Mouse (Mus musculus): ENCODE data around the gene Tns3.
A peak's percentile ranks its signal among the peaks of the same experiment; 100 is the strongest.

Gene Tns3

GRCm38 (mm10) chr11:8664393-8664743 is at the start of gene Tns3:
Gene Tns3 (minus strand): TSS chr11:8664535.
- DNase-seq, result peak; percentile 64 to 77

- DNase-seq, result no peak
These were observed 42.1 kb upstream of the Tns3 start for GRCm38 (mm10) chr11:8706246-8707041.

GRCm38 (mm10) chr11:8705156-8705555 is 40.8 kb upstream of the Tns3 start:
- DNase-seq, result no peak

- no peak for DNase-seq
These were observed 39.5 kb upstream of the Tns3 start for GRCm38 (mm10) chr11:8703876-8704275.

- no peak for DNase-seq
These were observed 38.2 kb upstream of the Tns3 start for GRCm38 (mm10) chr11:8702532-8702886.

GRCm38 (mm10) chr11:8701845-8702531 is 37.7 kb upstream of the Tns3 start:
- no peak for DNase-seq

GRCm38 (mm10) chr11:8701400-8701799 is 37.1 kb upstream of the Tns3 start:
- no peak for DNase-seq

GRCm38 (mm10) chr11:8700641-8701221 is 36.4 kb upstream of the Tns3 start:
- no peak for DNase-seq

GRCm38 (mm10) chr11:8699777-8700176 is 35.4 kb upstream of the Tns3 start:
- DNase-seq, result no peak

- no peak for DNase-seq
These were observed 33.3 kb upstream of the Tns3 start for GRCm38 (mm10) chr11:8697670-8698069.

- no peak for DNase-seq
These were observed 29.8 kb upstream of the Tns3 start for GRCm38 (mm10) chr11:8694096-8694495.

- DNase-seq, result no peak
These were observed 28.5 kb upstream of the Tns3 start for GRCm38 (mm10) chr11:8692536-8693471.

- DNase-seq, result peak in 1 of 2 experiments; percentile 11
These were observed 27.8 kb upstream of the Tns3 start for GRCm38 (mm10) chr11:8692162-8692535.

GRCm38 (mm10) chr11:8691605-8692004 is 27.3 kb upstream of the Tns3 start:
- no peak for DNase-seq

GRCm38 (mm10) chr11:8690633-8691032 is 26.3 kb upstream of the Tns3 start:
- no peak for DNase-seq

- DNase-seq, result no peak
These were observed 25.2 kb upstream of the Tns3 start for GRCm38 (mm10) chr11:8689515-8689914.

GRCm38 (mm10) chr11:8688907-8689306 is 24.6 kb upstream of the Tns3 start:
- DNase-seq, result no peak

GRCm38 (mm10) chr11:8686501-8686900 is 22.2 kb upstream of the Tns3 start:
- DNase-seq, result no peak

- no peak for DNase-seq
These were observed 21.7 kb upstream of the Tns3 start for GRCm38 (mm10) chr11:8686061-8686460.

GRCm38 (mm10) chr11:8685195-8685594 is 20.9 kb upstream of the Tns3 start:
- DNase-seq, result no peak

- no peak for DNase-seq
These were observed 19.9 kb upstream of the Tns3 start for GRCm38 (mm10) chr11:8684262-8684661.

- DNase-seq, result no peak
These were observed 17.0 kb upstream of the Tns3 start for GRCm38 (mm10) chr11:8681356-8681755.

GRCm38 (mm10) chr11:8680650-8681049 is 16.3 kb upstream of the Tns3 start:
- no peak for DNase-seq

Measured in cerebellum, postnatal 25 days (tissue).